In the genomic region with DNA sequence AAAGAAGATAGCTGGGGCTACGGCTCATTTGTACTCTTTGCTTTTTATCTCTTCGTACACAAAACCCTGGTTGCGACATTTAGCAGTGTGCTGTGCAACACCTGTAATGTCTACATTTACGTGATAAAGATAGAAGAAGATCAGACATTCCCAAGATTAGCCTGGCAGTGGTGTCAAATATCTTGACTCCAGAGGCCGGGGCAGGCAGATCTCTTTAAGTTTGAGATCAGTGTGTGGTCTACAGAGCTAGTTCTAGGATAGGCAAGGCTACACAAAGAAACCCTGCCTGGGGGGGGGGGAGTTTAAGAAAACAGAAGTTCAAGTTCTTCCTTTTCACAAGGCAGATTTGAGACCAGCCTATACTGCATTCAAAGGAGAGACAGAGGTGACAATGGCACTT, we compare ENCODE assay signal across 23 mouse cellular contexts. TPM values are rescaled to one million over a fixed set of nuclear protein-coding genes. Genes with fewer than 3 reads are reported as not detected.
"Had no signal": no experiment of that assay in that cellular context is flagged by ENCODE, and none has a peak within 500 bp of the region (broad histone marks: within the 10 kb centered on the region; RNA-seq: fewer than 3 reads in every experiment).

No protein-coding gene starts in this region.

- H3K4me3 ChIP-seq: lung, embryonic 15.5 days; megakaryocyte, embryonic 14.5 days; midbrain, embryonic 12.5 days; midbrain, embryonic 15.5 days; neural tube, embryonic 12.5 days; stomach, embryonic 15.5 days had no signal

- H3K9me3 ChIP-seq: lung, embryonic 15.5 days; midbrain, embryonic 12.5 days; midbrain, embryonic 15.5 days; neural tube, embryonic 12.5 days; stomach, embryonic 15.5 days had no signal

- H3K27me3 ChIP-seq: lung, embryonic 15.5 days; megakaryocyte, embryonic 14.5 days; midbrain, embryonic 12.5 days; midbrain, embryonic 15.5 days; neural tube, embryonic 12.5 days; stomach, embryonic 15.5 days had no signal

- H3K4me1 ChIP-seq: lung, embryonic 15.5 days; megakaryocyte, embryonic 14.5 days; midbrain, embryonic 12.5 days; midbrain, embryonic 15.5 days; neural tube, embryonic 12.5 days; stomach, embryonic 15.5 days had no signal

- H3K9ac ChIP-seq: liver, postnatal 0 days; lung, embryonic 15.5 days; midbrain, embryonic 12.5 days; midbrain, embryonic 15.5 days; neural tube, embryonic 12.5 days; stomach, embryonic 15.5 days had no signal

- DNase-seq: liver, postnatal 0 days; lung, adult 2 months; lung, postnatal 14 days; lung, postnatal 36 days; thymus, adult 18-20 months; thymus, postnatal 14 days; thymus, postnatal 36 days had no signal

- ATAC-seq: liver, postnatal 0 days; midbrain, embryonic 15.5 days had no signal

- H3K27ac ChIP-seq: lung, embryonic 15.5 days; macrophage; midbrain, embryonic 12.5 days; midbrain, embryonic 15.5 days; neural tube, embryonic 12.5 days; stomach, embryonic 15.5 days; stomach, postnatal 0 days had no signal

- H3K36me3 ChIP-seq: lung, embryonic 15.5 days; midbrain, embryonic 12.5 days; midbrain, embryonic 15.5 days; neural tube, embryonic 12.5 days; stomach, embryonic 15.5 days had no signal

- H3K4me2 ChIP-seq: lung, embryonic 15.5 days; midbrain, embryonic 12.5 days; midbrain, embryonic 15.5 days; neural tube, embryonic 12.5 days; stomach, embryonic 15.5 days had no signal

RNA-seq across cellular contexts. Expression of gene Il17a, which starts 29.6 kb away (rescaled TPM):
- total RNA-seq: megakaryocyte progenitor cell, adult 5-6 weeks; midbrain, postnatal 0 days; monocyte, adult 5-6 weeks had no signal
- polyA plus RNA-seq: liver, postnatal 0 days; lung, adult 2 months; lung, embryonic 15.5 days; lung, postnatal 0 days; macrophage; midbrain, embryonic 12.5 days; midbrain, embryonic 15.5 days; midbrain, postnatal 0 days; neural tube, embryonic 12.5 days; neural tube, embryonic 14.5 days; spleen, adult 2 months; stomach, embryonic 15.5 days; stomach, postnatal 0 days; testis, adult 2 months had no signal

RNA-seq across cellular contexts. Expression of gene Il17f, which starts 30.1 kb away (rescaled TPM):
- total RNA-seq: monocyte, adult 5-6 weeks; neutrophil, adult 5-6 weeks had no signal
- polyA plus RNA-seq: liver, postnatal 0 days; lung, adult 2 months; lung, embryonic 15.5 days; lung, postnatal 0 days; macrophage; midbrain, embryonic 15.5 days; midbrain, postnatal 0 days; neural tube, embryonic 14.5 days; spleen, adult 2 months; stomach, postnatal 0 days had no signal
